Mouse (Mus musculus): ENCODE results near the gene Adrb1.

Gene Adrb1

DNA sequence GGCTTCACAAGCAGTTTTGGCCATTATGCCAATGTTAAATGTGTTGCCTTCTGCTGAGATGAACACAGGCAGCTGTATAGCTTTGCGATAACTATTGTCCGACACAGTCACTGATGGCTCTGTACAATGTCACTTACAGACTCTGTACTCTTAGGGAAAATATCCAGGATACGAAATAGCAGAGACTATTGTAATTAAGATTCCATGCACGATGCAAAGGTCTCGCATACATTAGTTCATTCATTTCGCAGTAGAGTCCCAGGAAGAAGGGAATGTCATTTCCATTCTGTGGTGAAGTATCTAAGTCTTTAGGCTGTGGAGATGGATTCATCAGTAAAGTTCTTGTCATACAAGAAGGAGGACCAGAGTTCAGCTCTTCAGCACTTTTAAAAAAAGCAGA lies 20.0 kb upstream of the Adrb1 start:
- no peak for DNase-seq (ENCODE audit: inconsistent age in 2 of 2, low spot score in 1 of 2)

DNA sequence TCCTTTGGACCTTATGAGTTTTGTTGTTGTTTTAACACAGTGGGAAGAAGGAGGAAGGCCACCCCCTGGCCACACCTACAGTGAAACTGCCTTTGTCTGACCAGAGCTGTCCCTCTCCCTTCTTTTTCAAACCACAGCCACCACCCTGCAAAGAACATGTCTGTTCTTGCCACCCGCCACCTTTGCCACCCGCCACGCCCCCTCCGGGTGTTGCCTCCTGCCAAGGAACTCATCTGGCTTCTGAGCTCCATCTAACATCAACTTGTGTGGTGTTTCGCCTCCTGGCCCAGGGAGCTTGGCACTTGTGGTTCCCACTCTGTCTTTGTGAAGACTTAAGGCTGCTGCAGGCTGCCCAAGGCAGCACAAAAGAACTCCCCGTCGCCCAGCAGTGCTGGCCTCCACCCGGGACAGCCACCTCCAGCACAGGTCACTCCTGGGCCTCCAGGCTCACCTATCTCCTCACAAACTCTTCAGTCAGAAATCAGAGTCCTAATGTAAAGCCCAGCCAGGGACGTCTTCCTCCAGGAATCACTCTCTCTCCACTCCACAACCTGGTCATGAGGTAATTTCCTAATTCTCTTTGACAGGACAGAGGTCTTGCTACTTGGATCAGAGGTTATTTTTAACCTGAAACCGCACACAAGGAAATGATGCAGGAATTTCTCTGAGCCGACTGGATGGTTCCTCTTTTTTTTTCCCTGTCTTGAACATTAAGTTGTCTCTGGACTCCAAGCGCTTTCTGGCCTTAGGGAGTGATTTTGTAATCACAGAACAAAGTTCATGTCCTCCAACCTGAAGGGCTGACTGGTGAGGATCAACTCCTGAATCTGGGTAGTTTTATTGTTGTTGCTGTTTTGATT lies 18.5 kb upstream of the Adrb1 start:
- DNase-seq (ENCODE audit: inconsistent age in 2 of 2, low spot score in 1 of 2), result peak in 1 of 2 experiments; percentile 45

- DNase-seq (ENCODE audit: inconsistent age in 2 of 2, low spot score in 1 of 2), result no peak
Measured at GRCm38 (mm10) chr19:56705026-56705675, 16.8 kb upstream of the Adrb1 start.

GRCm38 (mm10) chr19:56708794-56709193 lies 13.2 kb upstream of the Adrb1 start:
- no peak for DNase-seq (ENCODE audit: inconsistent age in 2 of 2, low spot score in 1 of 2)

GRCm38 (mm10) chr19:56710131-56710905 lies 11.7 kb upstream of the Adrb1 start:
- DNase-seq (ENCODE audit: inconsistent age in 2 of 2, low spot score in 1 of 2), result no peak

GRCm38 (mm10) chr19:56713613-56714012 lies 8.4 kb upstream of the Adrb1 start:
- DNase-seq (ENCODE audit: inconsistent age in 2 of 2, low spot score in 1 of 2), result no peak

DNA sequence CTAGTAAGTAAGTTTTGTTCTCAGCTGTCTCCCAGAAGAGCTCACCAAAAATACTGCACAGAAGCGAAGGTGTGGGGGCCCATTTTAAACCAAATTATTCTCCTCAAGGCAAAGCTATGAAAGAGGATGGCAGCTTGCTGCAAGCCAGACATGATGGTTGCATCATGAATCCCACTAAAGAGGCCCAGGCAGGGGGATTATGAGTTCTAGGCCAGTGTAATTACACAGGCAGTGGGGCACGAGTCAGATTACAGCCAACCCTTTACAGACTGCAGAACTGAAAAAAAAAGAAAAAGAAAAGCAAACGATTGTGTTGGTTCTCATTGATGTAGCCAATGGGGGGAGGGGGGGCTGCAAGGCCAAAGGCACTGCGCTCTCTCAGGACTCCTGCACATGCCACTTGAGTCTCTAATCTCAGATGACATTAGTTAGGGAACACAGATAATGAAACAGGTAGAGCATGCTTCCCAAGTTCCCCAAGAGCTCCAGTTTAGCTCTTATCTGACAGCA lies 7.3 kb upstream of the Adrb1 start:
- DNase-seq (ENCODE audit: inconsistent age in 2 of 2, low spot score in 1 of 2), result no peak

DNA sequence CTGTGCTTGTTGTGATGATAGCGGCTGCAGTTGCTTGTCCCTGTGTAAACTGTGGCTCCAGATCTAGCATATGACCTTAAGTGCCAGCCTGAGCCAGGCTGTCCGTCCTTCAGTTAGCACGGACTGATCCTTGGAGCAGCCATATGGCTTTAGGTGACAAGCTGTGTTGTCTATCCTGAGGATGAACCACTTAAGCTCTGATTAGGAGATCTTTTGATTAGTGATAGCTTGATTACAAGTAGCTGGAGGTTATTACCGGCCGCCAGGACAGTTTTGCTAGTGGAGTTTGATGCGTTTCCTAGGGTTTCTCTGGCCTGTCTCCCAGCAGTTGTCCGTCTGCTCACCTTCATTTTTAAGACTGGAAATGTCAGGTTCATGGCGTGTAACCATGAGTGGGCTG lies 4.0 kb upstream of the Adrb1 start:
- peak in 1 of 2 experiments; percentile 45 for DNase-seq (ENCODE audit: inconsistent age in 2 of 2, low spot score in 1 of 2)

DNA sequence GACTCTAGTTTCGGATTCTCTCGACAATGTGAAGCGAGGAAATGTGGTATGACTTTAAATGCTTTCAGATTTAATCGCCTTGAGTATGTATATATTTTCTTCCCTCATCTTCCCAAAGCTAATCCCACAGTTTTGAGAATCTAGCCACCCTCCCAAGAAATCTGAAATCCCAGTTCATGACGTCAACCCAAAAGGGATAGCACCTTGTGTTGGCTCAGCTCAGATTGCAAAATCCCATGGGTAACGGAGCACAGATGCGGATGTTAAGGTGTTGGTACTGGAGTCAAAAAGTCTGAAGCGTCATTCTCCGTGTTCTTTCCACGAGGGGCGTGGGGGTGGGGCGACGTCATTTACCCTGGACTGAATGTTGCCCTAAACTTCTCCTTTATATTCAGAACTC lies 1.1 kb upstream of the Adrb1 start:
- no peak for DNase-seq (ENCODE audit: inconsistent age in 2 of 2, low spot score in 1 of 2)

GRCm38 (mm10) chr19:56722291-56722707 lies 300 bp downstream of the Adrb1 start:
- no peak for DNase-seq (ENCODE audit: inconsistent age in 2 of 2, low spot score in 1 of 2)

GRCm38 (mm10) chr19:56722711-56723330 lies 822 bp downstream of the Adrb1 start:
- DNase-seq (ENCODE audit: inconsistent age in 2 of 2, low spot score in 1 of 2), result peak in 1 of 2 experiments; percentile 57

GRCm38 (mm10) chr19:56723331-56724125 lies 1.5 kb downstream of the Adrb1 start:
- DNase-seq (ENCODE audit: inconsistent age in 2 of 2, low spot score in 1 of 2), result peak; percentile 42 to 80

- DNase-seq (ENCODE audit: inconsistent age in 2 of 2, low spot score in 1 of 2), result no peak
Measured at GRCm38 (mm10) chr19:56724126-56724597, 2.2 kb downstream of the Adrb1 start.

- peak in 1 of 2 experiments; percentile 15 for DNase-seq (ENCODE audit: inconsistent age in 2 of 2, low spot score in 1 of 2)
Measured at GRCm38 (mm10) chr19:56727170-56727877, 5.3 kb downstream of the Adrb1 start.

- DNase-seq (ENCODE audit: inconsistent age in 2 of 2, low spot score in 1 of 2), result no peak
Measured at GRCm38 (mm10) chr19:56734033-56734572, 12.1 kb downstream of the Adrb1 start.

DNA sequence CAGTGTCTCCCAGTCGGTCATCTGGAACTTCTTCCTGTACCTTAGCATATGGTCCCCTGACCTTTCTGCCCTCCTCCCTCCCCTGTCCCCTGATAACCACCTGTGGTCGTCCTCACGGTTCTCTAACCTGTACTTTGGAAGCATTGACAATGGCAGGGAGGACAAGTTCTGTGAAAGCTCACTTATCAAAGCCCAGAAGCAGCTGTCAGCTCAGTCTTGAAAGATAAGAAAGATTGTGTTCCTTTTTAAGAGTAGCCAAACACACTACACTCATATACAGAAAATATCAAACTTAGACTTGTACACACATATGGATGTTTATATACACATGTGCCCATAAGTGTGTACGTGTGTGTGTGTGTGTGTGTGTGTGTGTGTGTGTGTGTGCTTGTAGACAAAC lies 13.7 kb downstream of the Adrb1 start:
- DNase-seq (ENCODE audit: inconsistent age in 2 of 2, low spot score in 1 of 2), result no peak

GRCm38 (mm10) chr19:56736287-56736686 lies 14.3 kb downstream of the Adrb1 start:
- peak in 1 of 2 experiments; percentile 20 for DNase-seq (ENCODE audit: inconsistent age in 2 of 2, low spot score in 1 of 2)

DNA sequence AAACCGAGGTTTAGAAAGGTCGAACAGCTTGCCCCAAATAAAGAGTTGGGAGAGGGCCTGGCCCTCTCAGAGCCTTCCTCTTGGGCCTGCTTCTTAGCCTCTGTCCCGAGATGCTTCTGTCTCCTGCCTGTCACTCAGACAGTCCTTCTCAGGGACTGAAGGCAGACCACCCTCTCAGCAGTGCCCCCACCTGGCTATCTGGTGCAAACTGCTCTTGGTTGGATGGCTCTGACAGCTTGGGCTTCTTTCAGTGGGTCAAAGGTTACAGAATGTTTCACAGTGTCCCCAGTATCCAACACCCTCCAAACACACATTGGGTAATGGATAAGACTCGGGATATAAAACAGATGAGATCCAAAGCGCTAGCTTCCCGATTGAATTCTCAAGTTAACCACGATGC lies 23.1 kb downstream of the Adrb1 start:
- DNase-seq (ENCODE audit: inconsistent age in 2 of 2, low spot score in 1 of 2), result no peak

DNA sequence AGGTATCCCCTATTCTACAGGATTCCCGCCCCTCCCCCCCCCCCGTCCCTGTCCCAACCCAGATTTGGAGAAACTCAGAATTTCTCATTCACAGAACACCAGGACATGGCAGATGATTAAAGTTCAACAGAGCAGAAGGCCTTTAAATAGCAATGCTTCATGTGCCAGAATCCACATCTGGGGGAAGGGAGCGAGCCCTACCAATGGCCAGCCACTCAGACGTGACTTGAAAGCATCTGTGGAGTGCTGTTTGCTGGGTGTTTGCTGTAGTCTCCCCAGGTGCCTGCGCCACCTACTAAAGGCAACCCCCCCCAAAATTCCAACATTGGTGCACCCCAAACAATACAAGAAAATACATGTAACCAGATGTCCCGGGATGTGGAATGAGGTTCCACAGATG lies 23.5 kb downstream of the Adrb1 start:
- DNase-seq (ENCODE audit: inconsistent age in 2 of 2, low spot score in 1 of 2), result no peak
